Mouse (Mus musculus) C2C12 (cell line): ENCODE data around the gene Cfap70. TPM values are rescaled to one million over a fixed set of nuclear protein-coding genes. Genes with fewer than 3 reads are reported as not detected.

Source experiments
- H3K27me3 ChIP-seq: one replicate; pipeline ENCODE4 v1.6.1; 2011; ENCODE audit not compliant: control insufficient read depth, insufficient read depth, insufficient read length
- H3K36me3 ChIP-seq: one replicate; pipeline ENCODE4 v1.6.1; 2011; ENCODE audit not compliant: control insufficient read depth, insufficient read depth
- H3K4me3 ChIP-seq: one replicate; pipeline ENCODE4 v1.5.1; 2011; ENCODE audit warnings: mild to moderate bottlenecking, control low read depth; ENCODE audit not compliant: poor library complexity, insufficient read depth, severe bottlenecking
- H3K79me2 ChIP-seq: one replicate; pipeline ENCODE4 v1.6.1; 2011; ENCODE audit not compliant: control insufficient read depth, insufficient read depth
- H3K79me3 ChIP-seq: one replicate; pipeline ENCODE4 v1.6.1; 2011; ENCODE audit warnings: low read depth, control low read depth
- H3ac ChIP-seq: one replicate; pipeline ENCODE3; 2011; ENCODE audit warnings: low read depth; ENCODE audit not compliant: control insufficient read depth, insufficient read length
- CEBPB ChIP-seq: IDR thresholded peaks from one replicate; pipeline ENCODE4 v1.6.1; 2011; ENCODE audit warnings: low read depth, mild to moderate bottlenecking, control low read depth, moderate library complexity
- CTCF ChIP-seq: IDR thresholded peaks from one replicate; pipeline ENCODE4 v1.5.1; 2011; ENCODE audit not compliant: control insufficient read depth, insufficient read depth, insufficient read length
- FOSL1 ChIP-seq: IDR thresholded peaks from one replicate; pipeline ENCODE4 v1.8.0; 2011; ENCODE audit warnings: mild to moderate bottlenecking, low read length; ENCODE audit not compliant: poor library complexity, insufficient read depth, severe bottlenecking
- MAX ChIP-seq: IDR thresholded peaks from one replicate; pipeline ENCODE4 v1.6.1; 2011; ENCODE audit warnings: mild to moderate bottlenecking, control low read depth
- MYOD1 ChIP-seq: IDR thresholded peaks from one replicate; pipeline ENCODE4 v1.6.1; 2011; ENCODE audit warnings: low read depth; ENCODE audit not compliant: control insufficient read depth, insufficient read length
- MYOG ChIP-seq: IDR thresholded peaks from one replicate; pipeline ENCODE4 v1.6.1; 2011; ENCODE audit not compliant: control insufficient read depth, insufficient read length; ENCODE audit errors: extremely low read depth
- USF1 ChIP-seq: IDR thresholded peaks from one replicate; pipeline ENCODE4 v1.6.1; 2011; ENCODE audit warnings: low read depth, mild to moderate bottlenecking, control low read depth, moderate library complexity
- polyA plus RNA-seq: library from polyadenylated mRNA; unstranded; fragments of >200 nt; fragmentation: generic; extraction: Trizol; gene quantifications from one replicate; pipeline ENCODE4 v1.2.1, GENCODE M21; 2012; ENCODE audit warnings: missing spikeins

The Cfap70 gene
- polyA plus RNA-seq, 1 experiment, result 0.01 TPM

DNA sequence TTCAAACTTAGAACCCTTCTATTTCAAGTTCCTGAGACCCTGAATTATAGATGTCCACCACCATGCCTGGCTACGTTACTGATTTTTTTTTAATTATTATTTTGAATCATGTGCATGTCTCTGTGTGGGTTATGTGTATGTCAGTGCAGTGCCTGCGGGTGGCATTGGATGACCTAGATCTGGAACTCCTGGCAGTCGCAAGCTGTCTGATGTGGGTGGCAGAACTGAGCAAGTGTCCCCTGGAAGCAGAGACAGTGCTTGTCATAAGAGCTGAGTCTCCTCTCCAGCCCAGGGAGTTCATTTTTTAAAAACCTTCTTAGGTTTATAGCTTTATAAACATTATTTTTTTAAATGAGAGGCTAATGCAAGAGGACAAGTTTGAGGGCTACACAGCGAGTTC, 19.6 kb downstream of the Cfap70 start:
- H3K27me3 ChIP-seq, result no peaks in the 10 kb centered on the region
- TF ChIP-seq USF1 (no peak), CEBPB (no peak), MYOD1 (no peak), CTCF (no peak), FOSL1 (no peak), MYOG (no peak), MAX (no peak)
- no peaks in the 10 kb centered on the region for H3K79me3 ChIP-seq
- no peaks in the 10 kb centered on the region for H3K79me2 ChIP-seq
- no peak overlapping the region for H3K4me3 ChIP-seq
- H3K36me3 ChIP-seq, result no peaks in the 10 kb centered on the region
- H3ac ChIP-seq, result no peak overlapping the region

DNA sequence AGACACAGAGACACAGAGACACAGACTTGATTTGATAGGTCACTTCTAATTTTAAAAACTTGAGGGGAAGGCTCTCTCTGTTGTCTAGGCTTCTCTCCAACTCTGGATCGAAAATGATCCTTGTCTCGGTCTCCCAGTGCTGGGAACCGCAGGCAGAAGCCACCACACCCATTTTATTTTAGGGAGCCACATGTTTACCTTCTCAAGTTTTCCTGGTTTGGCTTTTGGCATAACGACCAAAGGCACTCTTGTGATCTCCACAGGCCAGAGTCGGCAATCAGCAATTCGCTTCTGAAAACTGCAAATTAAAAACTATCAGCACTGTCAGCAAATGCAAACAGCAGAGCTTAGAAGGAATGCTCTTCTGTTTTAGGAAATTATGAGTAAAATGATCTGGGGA, 20.3 kb downstream of the Cfap70 start:
- Histone ChIP-seq H3K27me3 (no peaks in the 10 kb centered on the region), H3K79me3 (no peaks in the 10 kb centered on the region), H3K36me3 (no peaks in the 10 kb centered on the region), H3ac (no peak overlapping the region), H3K4me3 (no peak overlapping the region), H3K79me2 (no peaks in the 10 kb centered on the region)
- TF ChIP-seq CTCF (no peak), MAX (no peak), FOSL1 (no peak), MYOD1 (no peak), CEBPB (no peak), USF1 (no peak), MYOG (no peak)

DNA sequence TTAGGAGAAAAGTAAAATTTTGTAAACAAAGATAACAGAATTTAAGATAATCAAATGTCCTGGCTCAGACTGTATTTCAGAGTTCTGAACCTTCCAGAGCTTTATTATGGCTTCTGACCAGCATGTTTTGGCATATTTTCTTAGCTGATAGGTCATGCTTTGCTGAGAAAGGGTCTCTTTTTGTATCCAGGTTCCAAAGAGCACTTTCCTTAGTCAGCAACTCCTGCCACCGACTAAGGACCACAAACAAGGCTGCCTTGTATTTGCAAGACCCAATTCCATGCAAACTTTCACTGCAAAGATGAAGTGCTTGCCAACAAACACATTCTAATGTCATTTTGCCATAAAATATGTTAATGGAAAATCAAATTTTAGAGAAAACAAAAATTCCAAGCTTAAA, 22.2 kb downstream of the Cfap70 start:
- no peak for TF ChIP-seq CEBPB
- no peak for TF ChIP-seq MYOD1
- TF ChIP-seq MAX, result no peak
- TF ChIP-seq MYOG, result no peak
- TF ChIP-seq CTCF, result no peak
- no peak for TF ChIP-seq FOSL1
- no peak for TF ChIP-seq USF1
- no peaks in the 10 kb centered on the region for H3K27me3 ChIP-seq
- no peak overlapping the region for H3K4me3 ChIP-seq
- H3K36me3 ChIP-seq, result no peaks in the 10 kb centered on the region
- H3K79me3 ChIP-seq, result no peaks in the 10 kb centered on the region
- no peak overlapping the region for H3ac ChIP-seq
- H3K79me2 ChIP-seq, result no peaks in the 10 kb centered on the region

GRCm38 (mm10) chr14:20428593-20428992, 23.4 kb downstream of the Cfap70 start:
- TF ChIP-seq MYOD1 (no peak), CTCF (no peak)
- no peaks in the 10 kb centered on the region for H3K79me2 ChIP-seq
- no peak overlapping the region for H3K4me3 ChIP-seq
- H3K79me3 ChIP-seq, result no peaks in the 10 kb centered on the region
- no peaks in the 10 kb centered on the region for H3K27me3 ChIP-seq
- H3K36me3 ChIP-seq, result no peaks in the 10 kb centered on the region
- H3ac ChIP-seq, result no peak overlapping the region

- Histone ChIP-seq H3K27me3 (no peaks in the 10 kb centered on the region), H3K4me3 (no peak overlapping the region), H3K36me3 (no peaks in the 10 kb centered on the region), H3K79me3 (no peaks in the 10 kb centered on the region), H3ac (no peak overlapping the region), H3K79me2 (no peaks in the 10 kb centered on the region)
- no peak for TF ChIP-seq MAX
- peak; percentile 39 for TF ChIP-seq MYOD1
These were observed 29.0 kb downstream of the Cfap70 start for GRCm38 (mm10) chr14:20423046-20423445.

DNA sequence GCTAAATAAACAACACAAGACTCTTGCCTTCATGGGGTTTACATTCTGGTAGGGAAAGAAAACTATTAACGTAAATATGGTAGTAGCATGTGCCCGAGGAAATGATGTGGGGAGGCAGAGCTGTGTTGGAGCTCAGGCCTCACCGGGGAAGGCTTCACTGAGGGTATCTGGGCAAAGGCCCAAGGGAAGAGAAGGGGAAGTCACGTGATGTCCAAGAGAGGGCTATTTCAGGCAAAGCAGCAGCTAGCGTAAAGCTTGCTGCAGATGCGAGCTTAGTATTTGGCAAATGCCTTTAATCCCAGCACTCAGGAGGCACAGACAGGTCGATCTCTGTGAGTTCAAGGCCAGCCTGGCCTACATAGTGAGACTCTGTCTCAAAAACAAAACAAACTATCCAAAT, 29.8 kb downstream of the Cfap70 start:
- no peak for TF ChIP-seq MYOG
- no peak for TF ChIP-seq MYOD1
- TF ChIP-seq FOSL1, result no peak
- TF ChIP-seq USF1, result no peak
- TF ChIP-seq CEBPB, result no peak
- TF ChIP-seq CTCF, result no peak
- TF ChIP-seq MAX, result no peak
- Histone ChIP-seq H3K79me3 (no peaks in the 10 kb centered on the region), H3K36me3 (no peaks in the 10 kb centered on the region), H3K79me2 (no peaks in the 10 kb centered on the region), H3K27me3 (no peaks in the 10 kb centered on the region), H3ac (no peak overlapping the region), H3K4me3 (no peak overlapping the region)
